8 mouse cellular contexts compared by ENCODE assay signal in the genomic region with DNA sequence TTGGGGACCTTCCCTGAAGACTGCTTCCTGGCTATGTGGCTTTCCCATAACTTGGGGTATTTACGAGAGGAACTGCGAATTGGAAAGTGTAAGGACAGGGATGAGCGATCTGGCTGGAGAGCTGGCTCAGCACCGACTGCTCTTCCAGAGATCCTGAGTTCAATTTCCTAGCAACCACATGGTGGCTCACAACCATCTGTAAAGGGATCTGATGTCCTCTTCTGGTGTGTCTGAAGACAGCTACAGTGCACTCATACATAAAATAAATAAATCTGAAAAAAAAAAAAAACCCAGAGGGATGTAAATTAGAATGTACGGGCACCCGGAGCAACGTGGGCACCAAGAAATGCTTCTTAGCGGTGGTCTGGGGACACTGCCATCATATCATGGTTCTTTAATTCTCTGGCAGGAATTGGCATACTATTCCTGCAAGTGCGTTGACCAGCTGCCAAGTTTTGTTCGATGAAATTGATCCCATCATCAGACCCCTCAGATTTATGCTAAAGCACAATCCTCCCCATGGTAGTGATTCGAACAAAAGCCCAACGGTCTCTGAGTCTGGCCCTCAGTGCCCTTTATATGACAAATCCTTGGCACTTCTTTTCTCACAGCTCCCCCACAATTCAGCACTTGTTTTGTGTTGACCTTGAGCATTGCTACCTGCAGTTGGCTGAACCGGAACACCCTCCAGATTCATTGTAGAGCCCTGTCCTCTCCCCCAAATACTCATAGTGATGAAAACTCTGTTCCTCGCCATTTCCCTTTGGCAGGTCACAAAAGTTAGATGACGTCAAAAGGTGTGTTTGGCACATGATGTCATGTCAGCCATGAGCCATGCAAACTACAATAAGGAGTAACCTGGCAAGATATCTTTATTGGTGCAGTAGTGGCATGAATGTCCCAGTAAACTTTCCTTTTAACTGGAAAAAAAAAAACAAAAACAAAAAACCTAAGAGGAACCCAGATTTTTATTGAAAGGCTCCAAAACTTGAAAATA. TPM values are rescaled to one million over a fixed set of nuclear protein-coding genes. Genes with fewer than 3 reads are reported as not detected.
DNase-seq lines count a peak whose midpoint lies in the region; ATAC-seq and TF ChIP-seq lines count a peak whose summit lies in the region.

No protein-coding gene starts in this region.

- DNase-seq in 3134 (ENCODE audit: extremely low read depth, insufficient read length, low spot score) = peak; percentile 9
- DNase-seq in cerebellum, adult 18-20 months = peak; percentile 43 to 64
- no peak for DNase-seq in spleen, adult 12 weeks (ENCODE audit: low spot score)

- ATAC-seq in erythroblast, adult 5-6 weeks (replicated peaks; ENCODE audit: low FRiP score, poor library complexity, severe bottlenecking) = no peak
- no peak for ATAC-seq in heart, embryonic 14.5 days (ENCODE audit: insufficient number of reproducible peaks, insufficient read depth, low FRiP score, low read depth)
- ATAC-seq in limb, embryonic 12.5 days (ENCODE audit: insufficient number of reproducible peaks, insufficient read depth, low FRiP score, low TSS enrichment, low read depth) = no peak; the same call in 1 of the 2 replicates

- peak overlapping the region; percentile 98 for H3K9ac ChIP-seq in heart, embryonic 14.5 days (ENCODE audit: low read length)
- peak overlapping the region; percentile 92 for H3K9ac ChIP-seq in limb, embryonic 12.5 days (replicated peaks)

- TF ChIP-seq CTCF in olfactory bulb, adult 2 months (IDR thresholded peaks at IDR 0.05; ENCODE audit: insufficient read depth, low read depth, low read length) = no peak

- H3K4me3 ChIP-seq in erythroblast, embryonic 14.5 days (replicated peaks) = peak overlapping the region; percentile 100
- peak overlapping the region; percentile 87 to 99 for H3K4me3 ChIP-seq in heart, embryonic 14.5 days (ENCODE audit: control insufficient read depth in 1 of 2, insufficient read depth in 1 of 2, low read depth in 1 of 2, low read length in 2 of 2)
- peak overlapping the region; percentile 94 for H3K4me3 ChIP-seq in limb, embryonic 12.5 days (replicated peaks)
- peak overlapping the region; percentile 65 for H3K4me3 ChIP-seq in olfactory bulb, adult 2 months (ENCODE audit: insufficient read depth, low read depth, low read length)

- 23% methylated on average over 15 of the region's 15 CpGs for WGBS in heart, embryonic 14.5 days
- 22% methylated on average over 15 of the region's 15 CpGs for WGBS in limb, embryonic 12.5 days
- 10% methylated on average over 15 of the region's 15 CpGs for WGBS in olfactory bulb, adult 2 months

- H3K36me3 ChIP-seq in erythroblast, embryonic 14.5 days (ENCODE audit: control insufficient read depth) = peaks cover 12% of the 10 kb centered on the region
- no peaks in the 10 kb centered on the region for H3K36me3 ChIP-seq in heart, embryonic 14.5 days (ENCODE audit: control insufficient read depth, insufficient read depth, low read length)
- no peaks in the 10 kb centered on the region; the same call in 1 of the 2 replicates for H3K36me3 ChIP-seq in limb, embryonic 12.5 days

- no peaks in the 10 kb centered on the region for H3K27me3 ChIP-seq in erythroblast, embryonic 14.5 days (ENCODE audit: control insufficient read depth)
- no peaks in the 10 kb centered on the region for H3K27me3 ChIP-seq in heart, embryonic 14.5 days (ENCODE audit: control insufficient read depth, insufficient read depth, low read length)
- H3K27me3 ChIP-seq in limb, embryonic 12.5 days = no peaks in the 10 kb centered on the region

- peak overlapping the region; percentile 86 to 95 for H3K27ac ChIP-seq in heart, embryonic 14.5 days (replicated peaks in 1 of 2; ENCODE audit: control insufficient read depth in 1 of 2, insufficient read depth in 1 of 2, low read depth in 2 of 2, low read length in 2 of 2)
- H3K27ac ChIP-seq in limb, embryonic 12.5 days = peak overlapping the region; percentile 83
- peak overlapping the region; percentile 80 for H3K27ac ChIP-seq in olfactory bulb, adult 2 months (ENCODE audit: insufficient read depth, low read depth, low read length)

- H3K4me2 ChIP-seq in heart, embryonic 14.5 days (ENCODE audit: low read length) = peak overlapping the region; percentile 70
- H3K4me2 ChIP-seq in limb, embryonic 12.5 days = peak overlapping the region; percentile 90

- H3K4me1 ChIP-seq in erythroblast, embryonic 14.5 days (ENCODE audit: control insufficient read depth) = peaks cover 62% of the 10 kb centered on the region
- H3K4me1 ChIP-seq in heart, embryonic 14.5 days (ENCODE audit: control insufficient read depth in 2 of 2, insufficient read depth in 2 of 2, low read length in 2 of 2) = peaks cover 5 to 21% of the 10 kb centered on the region in 2 experiments
- H3K4me1 ChIP-seq in limb, embryonic 12.5 days (replicated peaks) = peaks cover 20% of the 10 kb centered on the region
- peaks cover 3% of the 10 kb centered on the region; the same call in 1 of the 2 replicates for H3K4me1 ChIP-seq in olfactory bulb, adult 2 months (ENCODE audit: control insufficient read depth, insufficient read depth, low read length)

- no peak for TF ChIP-seq POLR2A in olfactory bulb, adult 2 months (IDR thresholded peaks at IDR 0.05; ENCODE audit: insufficient read depth, low read depth, low read length)

- H3K9me3 ChIP-seq in erythroblast, embryonic 14.5 days (ENCODE audit: control insufficient read depth, low read length) = no peaks in the 10 kb centered on the region
- H3K9me3 ChIP-seq in heart, embryonic 14.5 days (ENCODE audit: control insufficient read depth, low read length) = no peaks in the 10 kb centered on the region
- no peaks in the 10 kb centered on the region for H3K9me3 ChIP-seq in limb, embryonic 12.5 days

RNA-seq across cellular contexts. Expression of gene Gm49336, which starts 1.0 kb away (rescaled TPM):
- polyA plus RNA-seq in erythroblast, embryonic 14.5 days (2012) = 0.37 and 0.49 TPM in 2 replicates
- total RNA-seq in erythroblast, adult 5-6 weeks (2015; ENCODE audit: low replicate concordance) = 26.3 and 27.0 TPM in 2 replicates
- total RNA-seq in erythroblast, adult 5-6 weeks (2017; ENCODE audit: low replicate concordance) = 34.6 and 58.1 TPM in 2 replicates
- polyA plus RNA-seq in heart, embryonic 14.5 days (2014; fragmentation: Nextera tagmentation; extraction: Ambion mirVana) = 42.5 TPM in 2 replicates
- polyA plus RNA-seq in limb, embryonic 12.5 days (2016; fragmentation: Nextera tagmentation; extraction: Ambion mirVana) = 56.1 and 58.8 TPM in 2 replicates
- polyA plus RNA-seq in olfactory bulb, adult 2 months (2012; ENCODE audit: insufficient read depth, insufficient read length, low replicate concordance, missing spikeins) = 109 TPM in 1 of 2 replicates, not detected in the other

RNA-seq across cellular contexts. Expression of gene Nupl1, which starts 1.1 kb away (rescaled TPM):
- polyA plus RNA-seq in erythroblast, embryonic 14.5 days (2012) = not detected in 2 replicates
- total RNA-seq in erythroblast, adult 5-6 weeks (2015; ENCODE audit: low replicate concordance) = not detected in 2 replicates
- not detected in 2 replicates for total RNA-seq in erythroblast, adult 5-6 weeks (2017; ENCODE audit: low replicate concordance)
- 0.07 TPM in 1 of 2 replicates, not detected in the other for polyA plus RNA-seq in heart, embryonic 14.5 days (2014; fragmentation: Nextera tagmentation; extraction: Ambion mirVana)
- not detected in 2 replicates for polyA plus RNA-seq in limb, embryonic 12.5 days (2016; fragmentation: Nextera tagmentation; extraction: Ambion mirVana)
- polyA plus RNA-seq in olfactory bulb, adult 2 months (2012; ENCODE audit: insufficient read depth, insufficient read length, low replicate concordance, missing spikeins) = not detected in 2 replicates

RNA-seq across cellular contexts. Expression of gene Mtmr6, which starts 12.7 kb away (rescaled TPM):
- 0.15 and 0.20 TPM in 2 replicates for polyA plus RNA-seq in erythroblast, embryonic 14.5 days (2012)
- total RNA-seq in erythroblast, adult 5-6 weeks (2015; ENCODE audit: low replicate concordance) = 16.7 and 17.1 TPM in 2 replicates
- total RNA-seq in erythroblast, adult 5-6 weeks (2017; ENCODE audit: low replicate concordance) = 18.8 and 23.0 TPM in 2 replicates
- 28.5 and 31.7 TPM in 2 replicates for polyA plus RNA-seq in heart, embryonic 14.5 days (2014; fragmentation: Nextera tagmentation; extraction: Ambion mirVana)
- polyA plus RNA-seq in limb, embryonic 12.5 days (2016; fragmentation: Nextera tagmentation; extraction: Ambion mirVana) = 30.2 and 30.7 TPM in 2 replicates
- not detected in 2 replicates for polyA plus RNA-seq in olfactory bulb, adult 2 months (2012; ENCODE audit: insufficient read depth, insufficient read length, low replicate concordance, missing spikeins)

RNA-seq across cellular contexts. Expression of gene Atp8a2, which starts 55.3 kb away (rescaled TPM):
- polyA plus RNA-seq in erythroblast, embryonic 14.5 days (2012) = 0.01 TPM in 1 of 2 replicates, not detected in the other
- 0.19 and 0.21 TPM in 2 replicates for total RNA-seq in erythroblast, adult 5-6 weeks (2015; ENCODE audit: low replicate concordance)
- total RNA-seq in erythroblast, adult 5-6 weeks (2017; ENCODE audit: low replicate concordance) = 0.14 and 0.34 TPM in 2 replicates
- polyA plus RNA-seq in heart, embryonic 14.5 days (2014; fragmentation: Nextera tagmentation; extraction: Ambion mirVana) = 9.0 and 10.5 TPM in 2 replicates
- 6.0 and 6.7 TPM in 2 replicates for polyA plus RNA-seq in limb, embryonic 12.5 days (2016; fragmentation: Nextera tagmentation; extraction: Ambion mirVana)
- polyA plus RNA-seq in olfactory bulb, adult 2 months (2012; ENCODE audit: insufficient read depth, insufficient read length, low replicate concordance, missing spikeins) = not detected in 2 replicates

Comparison
In these comparisons a context has a peak if more than half of its experiments do, and no peak if none do; other contexts are left out.
1. RNA of gene Gm49336, which starts 1.0 kb away (polyA plus RNA-seq): 109 TPM in olfactory bulb, adult 2 months, 56.1 to 58.8 TPM in limb, embryonic 12.5 days and 42.5 TPM in heart, embryonic 14.5 days; 0.37 to 0.49 TPM in erythroblast, embryonic 14.5 days; every median in the first group is over 10 times any median in the second.
2. RNA of gene Mtmr6, which starts 12.7 kb away (polyA plus RNA-seq): not detected in olfactory bulb, adult 2 months, 28.5 to 31.7 TPM in heart, embryonic 14.5 days and 30.2 to 30.7 TPM in limb, embryonic 12.5 days; 0.15 to 0.20 TPM in erythroblast, embryonic 14.5 days; every median in the first group is over 10 times any median in the second.
3. Peak in every context shown above with its lines, with median percentiles within 50 percentile points of each other: H3K4me3 ChIP-seq and H3K27ac ChIP-seq.